Mouse (Mus musculus) forebrain, embryonic 14.5 days (tissue): Measurements from ENCODE around the gene Tsc22d1. TPM values are rescaled to one million over a fixed set of nuclear protein-coding genes. Genes with fewer than 3 reads are reported as not detected.

Experiments
- polyA plus RNA-seq: library from polyadenylated mRNA; unstranded; fragments of >200 nt; fragmentation: Nextera tagmentation; extraction: Ambion mirVana; gene quantifications from 2 replicates; pipeline ENCODE4 v1.2.1, GENCODE M21; 2014

The Tsc22d1 gene
- polyA plus RNA-seq, 1 experiment from 2014 or later, result 854 TPM

Other genes with a start within 250 kb of the Tsc22d1 start
- gene Serp2, start 141.9 kb downstream of the Tsc22d1 start, polyA plus RNA-seq, result 141 and 147 TPM in 2 replicates